Mouse (Mus musculus): ENCODE results near the gene Dennd1b.

DNA sequence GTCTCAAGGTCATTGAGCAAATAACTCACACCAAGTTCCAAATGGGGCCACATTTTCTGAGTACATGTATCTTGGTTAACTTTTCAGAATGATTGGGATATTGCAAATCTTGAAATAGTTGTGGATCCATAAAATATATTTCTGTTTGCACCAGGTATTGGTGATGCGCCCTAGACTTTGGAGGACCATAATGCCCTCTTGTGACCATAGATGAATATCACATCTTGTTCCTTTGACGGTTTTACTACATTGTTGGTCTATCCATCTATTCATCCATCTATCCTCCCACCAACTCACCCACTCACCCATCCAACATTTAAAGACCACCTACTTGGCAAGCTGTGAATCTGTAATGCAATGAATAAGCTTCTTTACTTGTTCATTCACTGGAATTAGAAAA is 120.1 kb downstream of the Dennd1b start:
- no peak for TF ChIP-seq CTCF (IDR thresholded peaks at IDR 0.05; ENCODE audit: low read depth, low read length)
- TF ChIP-seq POLR2A (IDR thresholded peaks at IDR 0.05; ENCODE audit: insufficient read depth, low read length), result no peak
